Mouse (Mus musculus): ENCODE data around the gene Bend3.
"Not testable (repeated sequence)": the region's sequence is repeated elsewhere in the genome, so short reads cannot be mapped to it uniquely, and the experiment has no call there.

The Bend3 gene

GRCm38 (mm10) chr10:43480227-43480849, 1.7 kb downstream of the Bend3 start:
- DNase-seq (ENCODE audit: low spot score in 2 of 2), result no peak

GRCm38 (mm10) chr10:43481179-43481578, 2.5 kb downstream of the Bend3 start:
- DNase-seq (ENCODE audit: low spot score in 2 of 2), result no peak

- no peak for DNase-seq (ENCODE audit: low spot score in 2 of 2)
Observed at GRCm38 (mm10) chr10:43482021-43482420, 3.4 kb downstream of the Bend3 start.

- no peak for DNase-seq (ENCODE audit: low spot score in 2 of 2)
Observed at GRCm38 (mm10) chr10:43483426-43483995, 4.9 kb downstream of the Bend3 start.

- no peak for DNase-seq (ENCODE audit: low spot score in 2 of 2)
Observed at GRCm38 (mm10) chr10:43485751-43486268, 7.2 kb downstream of the Bend3 start.

- no peak for DNase-seq (ENCODE audit: low spot score in 2 of 2)
Observed at GRCm38 (mm10) chr10:43487441-43488010, 8.9 kb downstream of the Bend3 start.

- DNase-seq (ENCODE audit: low spot score in 2 of 2), result no peak
Observed at GRCm38 (mm10) chr10:43488258-43488657, 9.6 kb downstream of the Bend3 start.

GRCm38 (mm10) chr10:43489139-43489538, 10.5 kb downstream of the Bend3 start:
- DNase-seq (ENCODE audit: low spot score in 2 of 2), result no peak

GRCm38 (mm10) chr10:43489550-43489949, 10.9 kb downstream of the Bend3 start:
- no peak for DNase-seq (ENCODE audit: low spot score in 2 of 2)

GRCm38 (mm10) chr10:43490034-43490433, 11.4 kb downstream of the Bend3 start:
- no peak for DNase-seq (ENCODE audit: low spot score in 2 of 2)

- DNase-seq (ENCODE audit: low spot score in 2 of 2), result no peak
Observed at GRCm38 (mm10) chr10:43490846-43491245, 12.2 kb downstream of the Bend3 start.

GRCm38 (mm10) chr10:43502599-43502998, 24.0 kb downstream of the Bend3 start:
- DNase-seq (ENCODE audit: low spot score in 2 of 2), result no peak

GRCm38 (mm10) chr10:43504291-43504690, 25.7 kb downstream of the Bend3 start:
- DNase-seq (ENCODE audit: low spot score in 2 of 2), result no peak

GRCm38 (mm10) chr10:43507051-43507450, 28.4 kb downstream of the Bend3 start:
- no peak for DNase-seq (ENCODE audit: low spot score in 2 of 2)

GRCm38 (mm10) chr10:43509228-43509627, 30.6 kb downstream of the Bend3 start:
- DNase-seq (ENCODE audit: low spot score in 2 of 2), result no peak

GRCm38 (mm10) chr10:43512976-43513375, 34.3 kb downstream of the Bend3 start:
- no peak for DNase-seq (ENCODE audit: low spot score in 2 of 2)

GRCm38 (mm10) chr10:43516992-43517660, 38.5 kb downstream of the Bend3 start:
- DNase-seq (ENCODE audit: low spot score in 2 of 2), result no peak

GRCm38 (mm10) chr10:43517836-43518235, 39.2 kb downstream of the Bend3 start:
- DNase-seq (ENCODE audit: low spot score in 2 of 2), result no peak

GRCm38 (mm10) chr10:43518368-43518767, 39.7 kb downstream of the Bend3 start:
- no peak for DNase-seq (ENCODE audit: low spot score in 2 of 2)

GRCm38 (mm10) chr10:43519977-43520376, 41.3 kb downstream of the Bend3 start:
- DNase-seq (ENCODE audit: low spot score in 2 of 2), result no peak

GRCm38 (mm10) chr10:43523931-43524330, 45.3 kb downstream of the Bend3 start, which contains the start of gene Gm9803:
Gene Gm9803 (plus strand): TSS chr10:43524084.
- not testable (repeated sequence) for DNase-seq (ENCODE audit: low spot score in 2 of 2)

Measured in right cerebral cortex, postnatal 10 days (tissue).